ENCODE assay signal across 18 mouse cellular contexts in genomic region chr4:81006546-81006945, GRCm38 (mm10).
A peak's percentile ranks its signal among the peaks of the same experiment; 100 is the strongest.
DNase-seq lines count a peak whose midpoint lies in the region; ATAC-seq and TF ChIP-seq lines count a peak whose summit lies in the region.
"Had no signal": no experiment of that assay in that cellular context is flagged by ENCODE, and none has a peak within 500 bp of the region (broad histone marks: within the 10 kb centered on the region; RNA-seq: fewer than 3 reads in every experiment).

No protein-coding gene starts in this region.

- H3K36me3 ChIP-seq in kidney, postnatal 0 days (ENCODE audit: insufficient read depth, low read length), result no peaks in the 10 kb centered on the region
- H3K36me3 ChIP-seq: forebrain, embryonic 10.5 days; heart, embryonic 13.5 days; hindbrain, embryonic 15.5 days had no signal

- H3K4me1 ChIP-seq in kidney, postnatal 0 days (replicated peaks; ENCODE audit: insufficient read depth, low read length), result 0 out of 2 replicates have a peak, but pooled peaks cover 3% of the 10 kb centered on the region
- H3K4me1 ChIP-seq: heart, embryonic 13.5 days; hindbrain, embryonic 15.5 days had no signal

- no peak overlapping the region for H3K4me3 ChIP-seq in kidney, postnatal 0 days (replicated peaks; ENCODE audit: low read depth, low read length)
- H3K4me3 ChIP-seq: forebrain, embryonic 10.5 days; gastrocnemius, adult 2 months; heart, embryonic 13.5 days; hindbrain, embryonic 15.5 days had no signal

- WGBS in kidney, postnatal 0 days, result 40% methylated on average over 1 of the region's 1 CpGs

- DNase-seq in adrenal gland, adult 2 months, result peak; percentile 14
- DNase-seq in adrenal gland, postnatal 36 days, result no peak
- DNase-seq in kidney, postnatal 0 days (ENCODE audit: low spot score), result peak; percentile 21
- no peak for DNase-seq in kidney, adult 11 months
- DNase-seq in 416B (ENCODE audit: low read depth), result peak; percentile 32
- no peak for DNase-seq in layer of hippocampus, postnatal 25 days (ENCODE audit: extremely low spot score in 1 of 2, low spot score in 1 of 2)
- DNase-seq: adrenal gland, postnatal 14 days; cerebellum, adult 18-20 months; cerebellum, adult 9-11 months; cerebellum, postnatal 36 days; gastrocnemius, adult 2 months; gastrocnemius, postnatal 25 days; heart, adult 11 months; heart, postnatal 36 days had no signal

- no peak for TF ChIP-seq CTCF in kidney, postnatal 0 days (IDR thresholded peaks at IDR 0.05; ENCODE audit: low read depth)

- no peaks in the 10 kb centered on the region for H3K9me3 ChIP-seq in kidney, postnatal 0 days (replicated peaks; ENCODE audit: low read length)
- H3K9me3 ChIP-seq: forebrain, embryonic 10.5 days; heart, embryonic 13.5 days; hindbrain, embryonic 15.5 days had no signal

- H3K4me2 ChIP-seq in kidney, postnatal 0 days (ENCODE audit: low read length), result no peak overlapping the region
- H3K4me2 ChIP-seq: heart, embryonic 13.5 days; hindbrain, embryonic 15.5 days had no signal

- H3K27me3 ChIP-seq in kidney, postnatal 0 days (ENCODE audit: insufficient read depth, low read length), result no peaks in the 10 kb centered on the region
- H3K27me3 ChIP-seq: heart, embryonic 13.5 days; hindbrain, embryonic 15.5 days had no signal

- no peak for ATAC-seq in kidney, postnatal 0 days (replicated peaks; ENCODE audit: low FRiP score, low read depth)
- ATAC-seq in megakaryocyte progenitor cell, adult 5-6 weeks (replicated peaks; ENCODE audit: poor library complexity), result peak; percentile 46; the same call in 1 of the 2 replicates

- no peak overlapping the region for H3K9ac ChIP-seq in kidney, postnatal 0 days (ENCODE audit: low read depth, low read length)
- H3K9ac ChIP-seq: heart, embryonic 13.5 days; hindbrain, embryonic 15.5 days had no signal

- no peak overlapping the region for H3K27ac ChIP-seq in kidney, postnatal 0 days
- H3K27ac ChIP-seq: forebrain, embryonic 10.5 days; gastrocnemius, adult 2 months; heart, embryonic 13.5 days; hindbrain, embryonic 15.5 days had no signal

Comparison
In these comparisons a context has a peak if more than half of its experiments do, and no peak if none do; other contexts are left out.
1. DNase-seq: peak in adrenal gland, adult 2 months (single experiment), kidney, postnatal 0 days (single experiment) and 416B (single experiment); none in adrenal gland, postnatal 36 days (0 of 2), kidney, adult 11 months (single experiment) and layer of hippocampus, postnatal 25 days (0 of 2).